Mouse (Mus musculus): ENCODE measurements around the gene Fbxw28.
"Not testable (repeated sequence)": the region's sequence is repeated elsewhere in the genome, so short reads cannot be mapped to it uniquely, and the experiment has no call there.

The Fbxw28 gene

GRCm38 (mm10) chr9:109339559-109339958, at the start of gene Fbxw28:
Gene Fbxw28, minus strand, starts transcription at chr9:109339659.
- DNase-seq: not testable (repeated sequence)

- not testable (repeated sequence) for DNase-seq
Measured at GRCm38 (mm10) chr9:109287576-109287975, 51.9 kb downstream of the Fbxw28 start, which contains the start of gene Fbxw14. Gene Fbxw14, minus strand, starts transcription at chr9:109287676.

Measured in thymus, postnatal 4 days (tissue).